Mouse (Mus musculus) CD4-positive, CD25-positive, alpha-beta regulatory T cell, adult 4 months (primary cell): ENCODE results near the gene Crybg2. TPM values are rescaled to one million over a fixed set of nuclear protein-coding genes. Genes with fewer than 3 reads are reported as not detected.

Experiments used
- ATAC-seq: one replicate; pipeline ENCODE4 v1.8.0; 2017
- polyA plus RNA-seq, 2 experiments: library from polyadenylated mRNA; unstranded; fragments of 100-300 nt; shearing (Covaris generic); gene quantifications; one replicate each; pipeline ENCODE4 v1.2.1; 2017

Gene Crybg2
- polyA plus RNA-seq, 2 experiments from 2014 or later = 20.9 to 28.2 TPM

GRCm38 (mm10) chr4:134058908-134059307 is 1.7 kb upstream of the Crybg2 start:
- peak; percentile 53 for ATAC-seq

DNA sequence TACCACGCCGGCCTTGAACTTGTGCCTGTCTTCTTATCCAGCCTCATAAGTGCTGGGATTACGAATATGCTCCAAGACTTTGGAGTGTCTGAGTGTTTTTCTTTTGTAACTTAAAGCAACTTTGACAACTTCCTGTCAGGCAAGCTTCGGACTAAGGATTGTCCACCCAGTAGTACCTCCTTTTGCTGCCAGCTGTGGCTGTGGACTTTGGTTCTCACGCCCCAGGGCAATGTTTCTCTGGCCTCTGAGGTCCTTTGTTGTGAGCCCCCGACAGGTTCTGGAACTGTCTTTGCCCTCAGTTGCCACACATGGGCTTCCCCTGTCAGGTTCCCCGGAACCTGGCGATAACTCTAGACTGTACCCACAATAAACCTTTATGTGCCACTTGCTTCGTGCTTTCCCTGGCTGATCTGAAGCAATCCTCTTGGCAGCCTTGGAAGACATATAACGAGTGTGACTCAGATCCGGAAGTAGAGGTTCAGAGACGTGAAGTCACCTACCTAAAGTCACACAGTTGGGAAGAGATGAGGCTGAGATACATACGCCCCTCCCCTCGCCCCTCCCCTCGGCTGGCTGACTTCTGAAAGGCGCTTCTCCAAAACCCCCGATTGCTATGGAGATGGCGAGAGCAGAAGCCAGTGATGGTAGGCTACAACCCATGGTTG is 683 bp downstream of the Crybg2 start:
- peak; percentile 64 for ATAC-seq

- ATAC-seq = peak; percentile 31
Measured at GRCm38 (mm10) chr4:134061944-134062446, 1.4 kb downstream of the Crybg2 start.

DNA sequence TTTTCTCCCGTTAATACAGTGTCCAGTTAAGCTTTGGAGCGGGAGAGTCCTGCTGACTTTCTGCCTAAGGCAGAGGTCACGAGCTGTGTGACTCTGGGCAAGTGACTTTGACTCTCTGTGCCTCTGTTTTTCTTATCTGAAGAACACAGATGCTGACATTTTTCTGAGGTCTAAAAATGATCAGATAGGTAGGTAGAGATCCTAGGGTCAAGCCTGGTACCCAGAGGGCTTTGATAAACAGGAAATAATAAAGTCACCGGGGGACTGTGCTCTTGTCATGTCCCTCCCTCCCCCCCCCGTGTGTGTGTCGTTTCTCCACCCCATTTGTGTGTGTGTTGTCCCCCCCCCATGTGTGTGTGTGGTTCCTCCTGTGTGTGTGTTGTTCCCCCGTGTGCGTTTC is 1.9 kb downstream of the Crybg2 start:
- ATAC-seq = no peak

DNA sequence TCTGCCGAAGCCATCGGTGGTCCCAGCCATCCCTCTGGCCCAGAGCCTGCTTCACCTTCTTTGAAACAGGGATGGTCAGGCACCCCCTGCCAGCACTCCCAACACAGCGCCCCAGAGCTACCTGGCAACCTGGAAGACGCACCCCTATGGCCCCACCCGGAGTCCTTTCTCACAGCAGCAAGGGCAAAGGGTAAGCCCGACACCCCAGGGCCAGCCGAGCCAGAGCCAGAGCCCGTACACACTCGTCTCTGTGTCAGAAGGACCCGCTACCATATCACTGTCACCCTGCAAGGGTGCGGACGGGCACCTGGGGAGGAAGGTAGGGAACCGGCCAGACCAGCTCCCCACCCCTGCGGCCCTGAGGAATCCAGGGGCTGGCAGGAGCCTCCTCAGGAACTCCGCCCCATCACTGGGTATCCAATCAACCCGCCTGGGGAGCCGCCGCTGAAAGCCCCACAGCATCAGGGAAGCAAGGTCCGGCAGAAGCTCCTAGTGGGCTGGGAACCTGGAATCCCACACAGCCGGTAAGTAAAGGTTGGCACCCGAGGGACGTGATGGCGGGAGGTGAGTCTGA is 4.9 kb downstream of the Crybg2 start:
- no peak for ATAC-seq

- ATAC-seq = no peak
Measured at GRCm38 (mm10) chr4:134067383-134067782, 6.8 kb downstream of the Crybg2 start.

- no peak for ATAC-seq
Measured at GRCm38 (mm10) chr4:134067833-134068544, 7.4 kb downstream of the Crybg2 start.

DNA sequence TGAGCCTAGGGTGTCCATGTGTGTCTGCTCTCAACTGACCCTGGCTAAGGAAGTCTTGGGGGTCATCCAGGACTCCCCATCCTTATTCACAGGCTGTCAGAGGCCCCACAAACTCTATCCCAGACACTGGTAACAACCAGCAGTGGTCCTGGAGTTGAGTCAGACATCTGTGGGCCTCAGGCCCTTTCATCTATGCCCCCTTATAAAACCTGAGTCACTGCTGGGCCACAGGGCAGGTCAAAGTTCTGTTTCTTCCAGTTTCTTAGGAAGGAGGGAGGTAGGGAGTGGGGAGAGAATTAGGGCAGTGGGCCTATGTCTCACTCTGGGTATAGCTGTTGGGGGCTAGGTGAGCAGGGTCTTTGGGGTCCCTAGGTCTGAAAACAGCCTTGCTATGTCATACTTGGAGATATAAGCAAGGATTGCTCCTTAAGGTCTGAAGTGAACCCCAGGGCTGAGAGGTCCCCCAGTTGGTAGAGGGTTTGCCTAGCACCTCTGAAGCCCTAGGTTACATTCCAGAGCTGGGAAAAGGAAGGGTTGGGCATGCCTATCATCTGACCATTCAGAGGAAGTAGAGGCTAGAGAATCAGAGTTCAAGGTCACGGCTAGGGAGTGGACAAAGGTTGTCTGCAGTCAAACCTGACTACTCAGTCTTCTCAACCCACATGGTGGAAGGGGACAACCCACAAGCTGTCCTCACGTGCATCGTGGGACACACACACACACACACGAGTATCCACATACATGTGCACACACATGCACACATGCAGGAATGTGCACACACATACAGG is 8.4 kb downstream of the Crybg2 start:
- ATAC-seq = no peak

GRCm38 (mm10) chr4:134078694-134079093 is 18.1 kb downstream of the Crybg2 start:
- ATAC-seq = no peak

DNA sequence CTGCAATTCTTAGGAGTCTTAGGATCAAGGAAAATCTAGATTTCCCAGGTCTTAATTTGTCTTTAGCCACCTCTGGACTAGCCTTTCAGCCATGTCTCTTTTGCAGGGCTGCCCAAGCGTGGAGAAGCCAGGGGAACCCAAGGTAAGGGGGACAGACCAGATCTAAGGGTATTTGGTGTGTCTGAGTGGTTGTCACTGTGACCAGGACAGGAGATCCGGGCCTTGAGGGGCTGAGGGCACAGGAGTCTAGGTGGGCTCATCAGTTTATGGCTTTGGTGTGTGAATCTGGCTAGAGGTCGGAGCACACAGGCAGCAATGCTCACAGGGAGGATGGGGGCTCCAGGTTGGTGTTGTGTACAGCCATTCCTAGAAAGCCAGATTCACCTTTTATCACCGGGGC is 20.1 kb downstream of the Crybg2 start:
- no peak for ATAC-seq

GRCm38 (mm10) chr4:134081730-134082386 is 21.2 kb downstream of the Crybg2 start:
- peak; percentile 90 for ATAC-seq

DNA sequence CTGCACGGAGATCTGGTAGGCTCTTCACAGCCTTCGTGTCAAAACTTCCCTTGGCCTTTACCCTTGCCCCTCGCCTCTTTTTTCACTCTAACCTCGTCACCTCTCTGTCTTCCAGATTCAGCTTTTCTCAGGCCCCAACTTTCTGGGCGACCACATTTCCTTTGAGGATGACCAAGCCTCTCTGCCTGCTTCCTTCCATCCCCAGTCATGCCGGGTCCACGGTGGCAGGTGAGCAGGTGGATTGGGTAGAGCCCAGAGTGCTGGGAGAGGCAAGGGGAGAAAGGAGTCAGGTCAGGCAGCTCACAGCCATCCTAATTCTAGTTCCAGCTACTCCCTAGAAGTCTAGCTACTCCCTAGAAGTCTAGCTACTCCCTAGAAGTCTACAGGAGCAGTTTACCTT is 21.8 kb downstream of the Crybg2 start:
- no peak for ATAC-seq

GRCm38 (mm10) chr4:134084999-134085398 is 24.4 kb downstream of the Crybg2 start:
- ATAC-seq = no peak

- peak; percentile 81 for ATAC-seq
Measured at GRCm38 (mm10) chr4:134087412-134087811, 26.8 kb downstream of the Crybg2 start.

DNA sequence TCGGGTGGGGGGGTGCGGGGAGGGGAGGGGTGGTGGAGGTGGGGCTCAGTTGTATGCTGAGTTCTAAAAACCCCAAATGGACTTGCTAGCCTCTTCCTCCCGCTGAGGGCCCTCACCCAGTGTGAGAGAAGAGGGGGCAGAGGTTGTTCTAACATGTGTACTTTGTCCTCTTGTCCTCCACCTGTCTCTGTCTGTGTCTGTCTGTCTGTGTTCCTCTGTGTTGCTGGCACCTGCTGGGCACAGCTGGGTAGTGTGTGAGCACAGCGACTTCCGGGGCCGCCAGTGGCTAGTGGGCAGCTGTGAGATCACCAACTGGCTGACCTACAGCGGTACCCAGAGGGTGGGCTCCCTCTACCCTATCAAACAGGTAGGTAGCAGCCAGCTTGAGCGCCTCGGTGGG is 28.4 kb downstream of the Crybg2 start:
- no peak for ATAC-seq

DNA sequence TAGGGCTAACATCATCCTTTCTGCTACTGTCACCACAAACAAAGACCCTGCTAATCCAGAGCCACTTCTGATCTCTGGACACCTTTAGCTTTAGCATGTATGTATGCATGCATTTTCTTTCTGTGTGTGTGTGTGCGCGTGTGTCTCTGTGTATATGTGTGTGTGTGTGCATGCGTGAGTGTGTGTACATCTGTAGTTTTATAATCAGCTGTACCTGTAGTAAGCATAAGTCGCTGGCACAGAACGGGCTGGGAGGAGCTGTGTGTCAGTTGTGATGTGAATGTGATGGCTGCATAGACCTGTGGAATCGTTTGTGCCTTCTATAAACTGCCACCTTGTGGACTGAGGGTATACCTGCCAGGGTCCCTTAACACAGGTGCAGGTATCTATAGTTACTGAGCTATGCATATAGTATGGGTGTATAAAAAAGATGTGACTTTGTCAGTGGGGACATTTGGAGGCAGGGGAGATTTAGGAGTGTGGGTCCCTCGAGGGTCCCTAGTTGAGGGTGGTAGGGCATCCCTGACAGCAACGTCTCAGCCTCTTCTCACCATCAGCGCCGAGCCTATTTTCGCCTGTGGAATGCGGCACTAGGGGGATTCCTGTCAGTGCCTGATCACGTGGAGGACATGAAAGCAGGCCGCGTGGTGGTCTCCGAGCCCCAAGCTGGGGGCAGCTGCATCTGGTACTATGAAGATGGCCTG is 30.1 kb downstream of the Crybg2 start:
- ATAC-seq = no peak

DNA sequence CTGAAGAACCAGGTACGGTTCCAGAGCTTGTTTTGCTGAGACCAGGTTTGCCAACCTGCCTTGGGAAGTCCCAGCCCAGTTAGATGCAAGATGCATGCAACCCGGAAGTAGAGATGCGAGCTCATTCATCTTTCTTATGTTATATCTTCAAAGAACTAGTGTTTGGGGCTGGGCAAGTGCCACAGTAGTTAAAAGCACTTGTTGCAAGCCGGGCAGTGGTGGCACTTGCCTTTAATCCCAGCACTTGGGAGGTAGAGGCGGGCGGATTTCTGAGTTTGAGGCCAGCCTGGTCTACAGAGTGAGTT is 30.6 kb downstream of the Crybg2 start:
- peak; percentile 31 for ATAC-seq

DNA sequence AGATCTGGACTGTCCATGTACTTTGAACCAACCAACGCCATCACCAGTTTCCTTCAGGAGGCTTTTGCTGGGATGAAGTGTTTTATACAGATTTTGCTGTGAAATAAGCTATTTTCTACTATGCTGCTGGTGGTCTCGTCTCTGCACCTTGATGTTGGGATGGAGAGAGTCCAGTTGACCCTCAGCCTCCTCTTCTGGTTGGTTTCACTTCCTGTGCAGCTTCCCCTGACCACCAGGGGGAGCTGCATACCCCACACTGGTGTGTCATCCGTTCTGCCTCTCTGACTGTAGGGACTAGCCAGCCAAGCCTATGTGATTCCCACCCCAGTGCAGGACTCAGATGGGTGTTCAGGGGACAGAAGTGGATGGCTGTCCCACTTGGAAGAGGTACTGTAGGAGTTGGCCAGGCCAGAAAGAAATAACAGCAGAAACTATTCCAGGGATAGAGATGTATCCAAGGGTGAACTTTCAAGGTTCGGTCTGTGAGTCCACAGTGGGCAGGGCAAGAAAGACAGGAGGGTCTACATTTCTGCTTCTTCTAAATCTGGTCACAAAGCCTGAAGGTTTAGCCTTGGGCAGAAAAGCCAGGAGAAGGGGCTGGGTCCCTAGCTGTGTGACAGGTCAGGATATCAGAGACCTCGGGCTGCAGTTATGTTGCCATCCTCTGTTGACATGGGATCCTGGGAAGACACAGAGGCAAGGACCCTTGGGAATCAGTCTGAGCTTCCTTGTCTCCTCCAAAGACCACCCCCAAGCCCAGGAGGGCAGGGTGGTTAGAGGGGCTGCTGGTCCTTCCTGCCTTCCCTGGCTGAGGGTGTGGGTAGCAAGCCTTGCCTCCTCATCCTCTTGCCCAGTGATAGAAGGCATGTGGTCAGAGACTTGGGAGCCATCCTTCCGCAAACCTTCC is 32.0 kb downstream of the Crybg2 start:
- no peak for ATAC-seq

DNA sequence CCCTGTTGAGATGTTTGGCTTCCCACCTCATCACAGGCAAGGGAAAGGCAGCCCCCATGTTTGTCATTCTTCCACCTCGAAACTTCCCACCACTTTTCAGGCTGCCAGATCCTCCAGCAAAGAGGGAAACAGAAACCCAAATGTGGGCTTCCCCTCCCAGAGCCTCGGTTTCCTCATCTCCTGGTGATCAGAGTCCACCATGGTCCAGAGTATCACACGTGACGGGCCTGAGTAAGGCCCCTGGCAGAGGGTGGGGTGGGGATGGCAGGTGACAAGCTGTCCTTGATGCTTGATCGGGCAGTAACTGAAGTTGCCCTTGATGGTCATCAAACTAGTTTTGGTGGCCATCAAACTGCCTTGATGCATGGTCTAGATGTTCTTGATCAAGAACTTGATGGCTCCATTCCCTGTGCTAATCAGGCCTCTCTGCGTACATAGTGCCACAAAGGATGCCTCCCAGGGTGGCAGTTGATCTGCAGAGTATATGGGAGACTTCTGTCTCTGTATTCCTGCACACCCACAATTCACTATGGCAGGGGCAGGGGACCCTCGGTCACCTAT is 33.5 kb downstream of the Crybg2 start:
- no peak for ATAC-seq

GRCm38 (mm10) chr4:134094923-134095547 is 34.4 kb downstream of the Crybg2 start, which contains the start of gene Cd52:
Gene Cd52 (minus strand): TSS chr4:134095082.
- ATAC-seq = peak; percentile 44
